Mouse (Mus musculus) embryonic facial prominence, embryonic 11.5 days (tissue): ENCODE measurements around the gene Emid1. TPM values are rescaled to one million over a fixed set of nuclear protein-coding genes. Genes with fewer than 3 reads are reported as not detected.

Source experiments
- ATAC-seq: fragments of 200-750 bp; cut with Nextera tagmentation; replicated peaks from 2 replicates; pipeline ENCODE4 v1.8.0; 2017; ENCODE audit warnings: low read depth; ENCODE audit not compliant: insufficient number of reproducible peaks, low FRiP score, low TSS enrichment
- DNase-seq: peaks from one replicate; pipeline ENCODE4 v3.0.0-alpha.2; 2015; ENCODE audit warnings: low spot score
- H3K27ac ChIP-seq: fragments of 300-500 bp; sonication (generic); replicated peaks from 2 replicates; pipeline ENCODE4 v1.5.1; 2014; ENCODE audit warnings: mild to moderate bottlenecking, low read depth, low read length, control low read depth
- H3K27me3 ChIP-seq: fragments of 300-500 bp; sonication (generic); 2 replicates; pipeline ENCODE4 v1.6.1; 2014; ENCODE audit warnings: mild to moderate bottlenecking, low read length, moderate library complexity, mixed read lengths; ENCODE audit not compliant: control insufficient read depth, insufficient read depth
- H3K36me3 ChIP-seq: fragments of 300-500 bp; sonication (generic); replicated peaks from 2 replicates; pipeline ENCODE4 v1.6.1; 2014; ENCODE audit warnings: low read depth, mild to moderate bottlenecking, low read length, moderate library complexity, mixed read lengths; ENCODE audit not compliant: control insufficient read depth, insufficient read depth
- H3K4me1 ChIP-seq: fragments of 300-500 bp; sonication (generic); 2 replicates; pipeline ENCODE4 v1.6.1; 2014; ENCODE audit warnings: low read length, mixed read lengths; ENCODE audit not compliant: control insufficient read depth, insufficient read depth
- H3K4me2 ChIP-seq: fragments of 300-500 bp; sonication (generic); 2 replicates; pipeline ENCODE4 v1.6.1; 2014; ENCODE audit warnings: low read depth, mild to moderate bottlenecking, control low read depth, low read length, moderate library complexity
- H3K4me3 ChIP-seq: fragments of 300-500 bp; sonication (generic); 2 replicates; pipeline ENCODE4 v1.5.1; 2014; ENCODE audit warnings: low read depth, low read length, control low read depth
- H3K9ac ChIP-seq: fragments of 300-500 bp; sonication (generic); replicated peaks from 2 replicates; pipeline ENCODE4 v1.6.1; 2014; ENCODE audit warnings: mild to moderate bottlenecking, control low read depth, low read length
- H3K9me3 ChIP-seq: fragments of 300-500 bp; sonication (generic); replicated peaks from 2 replicates; pipeline ENCODE4 v1.6.1; 2016; ENCODE audit warnings: mild to moderate bottlenecking, low read length, inconsistent platforms, mixed read lengths; ENCODE audit not compliant: control insufficient read depth
- WGBS: fragments of 180-500 bp; shearing (Covaris S2); extraction: QIAGEN DNeasy Blood & Tissue Kit; methylation state at CpG from one replicate; pipeline ENCODE4 v1.1.7; 2014; 5-methylcytosine and 5-hydroxymethylcytosine counted together
- polyA plus RNA-seq: library from polyadenylated mRNA; unstranded; fragments of >200 nt; fragmentation: Nextera tagmentation; extraction: Ambion mirVana; gene quantifications from 2 replicates; pipeline ENCODE4 v1.2.1, GENCODE M21; 2014

Emid1 gene
- polyA plus RNA-seq, 1 experiment from 2014 or later = 11.9 TPM

DNA sequence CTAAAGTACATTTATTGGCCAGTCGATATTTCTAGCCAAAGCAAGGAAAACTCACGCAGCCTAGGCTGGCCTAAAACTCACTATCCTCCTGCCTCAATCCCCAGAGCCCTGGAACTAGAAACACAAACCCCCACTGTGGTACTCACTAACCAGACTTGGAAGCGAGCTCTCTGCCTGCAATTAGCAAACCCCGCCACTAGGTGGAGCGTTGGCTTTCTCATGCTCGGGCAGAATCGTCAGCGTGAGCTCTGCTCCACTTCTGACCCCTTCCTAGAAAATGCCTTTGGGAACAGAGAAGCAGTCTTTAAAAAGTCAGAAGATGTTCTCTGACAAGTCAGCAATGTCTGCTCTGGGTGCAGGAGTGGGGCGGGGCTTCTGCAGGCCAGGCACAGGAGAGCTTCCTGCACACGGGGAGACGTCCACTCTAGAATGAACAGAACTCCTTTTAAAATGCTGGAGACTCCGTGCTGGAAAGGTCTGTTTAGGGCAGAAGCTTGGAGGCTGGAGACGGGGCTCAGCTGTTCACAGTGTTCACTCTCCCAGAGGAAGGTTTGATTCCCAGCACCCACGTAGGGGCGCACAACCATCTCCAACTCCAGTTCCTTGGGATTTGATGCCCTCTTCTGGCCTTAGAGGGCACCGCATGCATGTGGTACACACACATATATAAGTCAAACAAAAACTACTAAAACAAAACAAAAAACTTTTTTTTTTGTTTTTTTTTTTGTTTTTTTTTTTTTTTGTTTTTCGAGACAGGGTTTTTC, 8.8 kb upstream of the Emid1 start:
- Histone ChIP-seq H3K9ac (no peak overlapping the region), H3K4me3 (no peak overlapping the region), H3K9me3 (no peaks in the 10 kb centered on the region), H3K4me1 (peaks cover 3% of the 10 kb centered on the region; the same call in 1 of the 2 replicates), H3K27ac (no peak overlapping the region), H3K36me3 (no peaks in the 10 kb centered on the region), H3K27me3 (no peaks in the 10 kb centered on the region), H3K4me2 (no peak overlapping the region)
- 69% methylated on average over 17 of the region's 17 CpGs for WGBS
- no peak for ATAC-seq
- DNase-seq = peak; percentile 66

DNA sequence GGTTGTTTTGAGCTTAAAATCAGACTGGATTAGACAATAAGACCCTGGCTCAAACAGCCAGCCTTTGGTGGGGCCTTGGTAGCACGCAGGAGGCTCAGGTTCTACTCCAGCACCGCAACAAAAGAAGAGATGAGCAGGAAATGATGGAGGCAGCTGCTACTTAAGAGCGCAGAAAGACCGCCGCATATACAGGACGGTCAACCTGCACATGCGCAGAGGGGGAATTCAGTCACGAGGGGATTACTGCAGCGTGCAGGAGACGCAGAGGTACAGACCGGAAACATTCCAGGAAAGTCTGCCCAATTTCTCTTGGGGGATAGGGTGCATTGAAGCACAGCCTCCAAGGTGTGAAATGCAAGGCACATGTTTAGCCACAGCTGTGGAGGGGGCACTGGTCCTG, 6.0 kb upstream of the Emid1 start:
- H3K4me1 ChIP-seq = no peaks in the 10 kb centered on the region
- DNase-seq = no peak

DNA sequence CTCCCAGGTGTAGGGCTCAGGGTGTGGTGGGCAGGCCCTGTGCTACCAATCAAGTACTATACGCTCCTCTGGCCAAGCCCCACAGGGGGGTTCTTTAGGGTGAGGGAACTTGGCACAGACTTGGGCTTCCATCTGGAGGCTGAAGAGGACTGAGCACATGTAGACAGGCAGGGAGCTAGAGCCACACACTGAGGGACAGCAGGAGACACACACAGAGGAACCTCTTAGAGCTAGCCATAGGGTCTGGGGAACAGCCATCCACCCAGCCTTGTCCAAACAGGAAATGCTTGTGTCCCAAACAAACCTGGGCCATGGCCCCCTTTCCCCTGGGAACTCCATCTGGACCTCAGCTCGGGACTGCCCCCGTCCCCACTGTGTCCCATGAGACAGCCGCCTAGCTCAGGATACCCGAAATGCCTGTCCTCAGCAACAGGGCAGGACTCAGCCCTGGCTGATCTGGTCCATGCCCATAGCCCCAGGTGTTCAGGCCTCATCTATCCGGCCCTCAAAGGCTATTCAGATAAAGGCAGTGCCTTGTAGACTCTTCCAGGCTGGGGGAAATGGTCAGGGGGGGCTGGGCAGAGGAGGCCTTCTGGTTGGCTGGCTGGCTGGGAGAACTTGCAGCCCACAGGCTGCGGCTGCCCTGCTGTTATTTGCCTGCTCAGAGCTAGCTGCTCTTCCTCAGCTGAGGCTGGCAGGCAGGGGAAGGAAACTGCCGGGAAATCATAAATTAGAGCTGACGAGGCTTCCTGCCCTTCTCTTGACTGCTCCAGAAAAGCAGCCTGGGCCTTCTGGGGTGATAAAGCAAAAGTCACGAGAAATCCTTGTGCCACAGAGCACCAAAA, 3.1 kb upstream of the Emid1 start:
- Histone ChIP-seq H3K4me1 (no peaks in the 10 kb centered on the region), H3K9ac (no peak overlapping the region), H3K4me3 (no peak overlapping the region), H3K36me3 (no peaks in the 10 kb centered on the region), H3K4me2 (no peak overlapping the region), H3K27ac (no peak overlapping the region), H3K9me3 (no peaks in the 10 kb centered on the region), H3K27me3 (no peaks in the 10 kb centered on the region; the same call in 1 of the 2 replicates)
- ATAC-seq (no peak), DNase-seq (no peak)
- 31% methylated on average over 10 of the region's 10 CpGs for WGBS

More for the DNA sequence above, 6.0 kb upstream of the Emid1 start:
- WGBS = 83% methylated on average over 11 of the region's 11 CpGs
- Histone ChIP-seq H3K4me2 (no peak overlapping the region), H3K9me3 (no peaks in the 10 kb centered on the region), H3K27ac (no peak overlapping the region), H3K27me3 (no peaks in the 10 kb centered on the region), H3K36me3 (no peaks in the 10 kb centered on the region), H3K4me3 (no peak overlapping the region), H3K9ac (no peak overlapping the region)
- ATAC-seq = no peak

DNA sequence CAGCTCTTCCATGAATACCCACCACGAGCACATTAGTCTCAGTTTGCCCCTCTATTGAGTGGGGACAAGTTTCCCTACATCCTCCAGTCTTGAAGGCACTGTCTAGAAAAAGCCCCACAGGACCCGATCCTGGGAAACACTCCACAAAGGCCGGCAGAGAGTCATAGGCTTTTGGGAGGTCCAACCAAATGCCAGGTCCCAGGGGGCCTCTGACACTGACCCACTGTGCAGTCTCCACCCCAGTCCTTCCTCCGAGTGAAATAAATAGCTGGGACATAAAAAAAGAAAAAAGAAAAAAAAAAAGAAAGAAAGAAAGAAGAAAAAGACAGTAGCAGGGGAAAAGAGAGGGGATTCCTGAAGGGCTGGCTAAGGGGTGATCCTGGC, 818 bp downstream of the Emid1 start:
- Histone ChIP-seq H3K9ac (no peak overlapping the region), H3K36me3 (no peaks in the 10 kb centered on the region), H3K9me3 (no peaks in the 10 kb centered on the region), H3K27ac (no peak overlapping the region), H3K27me3 (no peaks in the 10 kb centered on the region; the same call in 1 of the 2 replicates), H3K4me1 (no peaks in the 10 kb centered on the region), H3K4me3 (peak overlapping the region; percentile 61), H3K4me2 (peak overlapping the region; percentile 91)
- no peak for DNase-seq
- 27% methylated on average over 4 of the region's 4 CpGs for WGBS
- no peak for ATAC-seq

DNA sequence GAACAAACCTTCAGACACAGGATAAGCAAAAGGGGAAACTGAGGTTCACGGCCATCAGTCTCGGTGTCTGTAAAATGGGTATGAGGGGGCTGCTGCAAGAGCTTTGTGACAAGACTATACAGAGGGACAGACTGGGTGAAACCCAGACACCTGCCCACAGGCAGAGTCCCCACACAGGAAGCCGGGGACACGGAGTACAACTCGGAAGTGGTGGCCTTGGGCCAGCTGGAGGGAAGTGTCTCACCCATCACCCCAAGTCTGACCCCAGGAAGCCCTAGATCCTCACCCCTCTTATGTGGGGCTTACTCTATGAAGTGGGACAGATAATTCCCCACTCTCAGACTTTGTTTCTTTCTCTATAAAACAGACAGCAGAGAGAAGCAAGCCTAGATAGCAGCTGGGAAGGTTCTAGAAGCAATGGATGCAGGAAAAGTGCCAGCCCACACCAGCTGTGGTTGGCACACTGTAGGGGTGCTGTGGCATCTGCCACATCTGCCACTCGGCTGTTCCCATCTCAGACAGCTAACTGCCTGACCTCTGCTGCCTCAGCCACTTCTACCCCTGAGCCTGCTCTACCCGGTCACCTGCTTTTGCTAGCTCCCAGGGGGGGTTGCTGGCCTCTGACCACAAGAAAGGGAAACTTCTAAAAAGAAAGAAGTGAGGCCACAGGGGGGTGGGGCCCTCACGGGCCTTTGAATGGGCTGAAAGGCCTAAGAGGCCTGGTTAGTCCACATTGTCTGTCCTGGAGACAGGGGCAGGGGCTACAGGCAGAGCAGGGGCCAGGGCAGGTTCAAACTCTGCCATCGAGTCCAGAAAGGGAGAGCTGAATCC, 1.4 kb downstream of the Emid1 start:
- DNase-seq (no peak), ATAC-seq (no peak)
- Histone ChIP-seq H3K4me3 (no peak overlapping the region), H3K9ac (no peak overlapping the region), H3K27me3 (no peaks in the 10 kb centered on the region; the same call in 1 of the 2 replicates), H3K4me2 (no peak overlapping the region), H3K27ac (no peak overlapping the region), H3K9me3 (no peaks in the 10 kb centered on the region), H3K36me3 (no peaks in the 10 kb centered on the region), H3K4me1 (no peaks in the 10 kb centered on the region)
- WGBS = 58% methylated on average over 9 of the region's 9 CpGs

DNA sequence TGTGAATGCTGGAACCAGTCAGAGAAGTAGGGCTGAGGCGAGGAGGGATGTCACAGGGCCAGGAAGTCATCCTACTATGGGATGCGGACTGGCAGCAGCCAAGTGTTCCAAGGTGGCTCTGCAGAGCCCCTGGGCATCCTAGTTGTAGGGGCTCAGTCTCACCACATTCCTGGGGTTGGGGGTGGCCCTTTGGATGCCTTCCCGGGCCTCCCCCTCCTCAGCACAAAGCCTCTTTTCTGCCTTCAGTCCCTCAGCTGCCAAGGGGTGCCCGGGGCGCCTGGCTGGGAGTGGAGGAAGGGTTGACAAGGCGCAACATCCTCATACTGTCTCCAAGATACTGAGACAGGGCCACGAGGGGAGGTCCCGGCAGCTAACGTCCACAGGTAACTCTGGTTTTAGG, 2.1 kb downstream of the Emid1 start:
- DNase-seq = no peak
- no peaks in the 10 kb centered on the region for H3K4me1 ChIP-seq
- WGBS = 67% methylated on average over 9 of the region's 9 CpGs

DNA sequence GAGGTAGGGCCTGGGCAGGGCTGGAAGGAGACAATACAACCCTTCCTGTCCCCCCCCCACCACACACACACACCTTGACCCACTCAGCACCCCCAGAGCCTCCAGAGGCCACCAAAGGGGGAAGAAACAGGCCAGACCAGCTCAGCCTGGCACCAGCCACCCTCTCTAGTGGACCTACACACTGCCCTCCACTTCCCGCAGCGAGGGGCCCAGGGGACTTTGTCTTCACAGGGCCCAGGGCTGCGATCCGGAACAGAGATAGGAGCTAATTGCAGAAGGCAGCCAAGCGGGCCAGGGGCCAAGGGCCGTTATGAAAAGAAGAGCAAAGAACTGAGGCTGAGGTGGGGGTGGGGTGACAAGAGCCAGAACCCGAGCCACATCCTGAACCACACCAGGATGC, 2.8 kb downstream of the Emid1 start:
- no peak for DNase-seq
- Histone ChIP-seq H3K36me3 (no peaks in the 10 kb centered on the region), H3K27me3 (no peaks in the 10 kb centered on the region; the same call in 1 of the 2 replicates), H3K4me3 (no peak overlapping the region), H3K4me1 (no peaks in the 10 kb centered on the region), H3K27ac (no peak overlapping the region), H3K9me3 (no peaks in the 10 kb centered on the region), H3K4me2 (no peak overlapping the region), H3K9ac (no peak overlapping the region)
- WGBS = 31% methylated on average over 7 of the region's 7 CpGs
- ATAC-seq = no peak

More for the DNA sequence above, 2.1 kb downstream of the Emid1 start:
- Histone ChIP-seq H3K9ac (no peak overlapping the region), H3K27ac (no peak overlapping the region), H3K27me3 (no peaks in the 10 kb centered on the region; the same call in 1 of the 2 replicates), H3K36me3 (no peaks in the 10 kb centered on the region), H3K4me2 (no peak overlapping the region), H3K9me3 (no peaks in the 10 kb centered on the region), H3K4me3 (no peak overlapping the region)
- ATAC-seq = no peak
